Mouse (Mus musculus): Measurements from ENCODE around the gene Apoc3. TPM values are rescaled to one million over a fixed set of nuclear protein-coding genes. Genes with fewer than 3 reads are reported as not detected.

Apoc3 gene
- polyA plus RNA-seq (2017; shearing (Covaris generic)) = not detected

DNA sequence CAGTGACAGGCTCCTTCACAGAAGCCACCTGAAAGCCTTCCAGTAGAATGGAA is at the start of gene Apoc3:
Gene Apoc3, minus strand, starts transcription at position 41 of the 53 bp plus-strand sequence.

DNA sequence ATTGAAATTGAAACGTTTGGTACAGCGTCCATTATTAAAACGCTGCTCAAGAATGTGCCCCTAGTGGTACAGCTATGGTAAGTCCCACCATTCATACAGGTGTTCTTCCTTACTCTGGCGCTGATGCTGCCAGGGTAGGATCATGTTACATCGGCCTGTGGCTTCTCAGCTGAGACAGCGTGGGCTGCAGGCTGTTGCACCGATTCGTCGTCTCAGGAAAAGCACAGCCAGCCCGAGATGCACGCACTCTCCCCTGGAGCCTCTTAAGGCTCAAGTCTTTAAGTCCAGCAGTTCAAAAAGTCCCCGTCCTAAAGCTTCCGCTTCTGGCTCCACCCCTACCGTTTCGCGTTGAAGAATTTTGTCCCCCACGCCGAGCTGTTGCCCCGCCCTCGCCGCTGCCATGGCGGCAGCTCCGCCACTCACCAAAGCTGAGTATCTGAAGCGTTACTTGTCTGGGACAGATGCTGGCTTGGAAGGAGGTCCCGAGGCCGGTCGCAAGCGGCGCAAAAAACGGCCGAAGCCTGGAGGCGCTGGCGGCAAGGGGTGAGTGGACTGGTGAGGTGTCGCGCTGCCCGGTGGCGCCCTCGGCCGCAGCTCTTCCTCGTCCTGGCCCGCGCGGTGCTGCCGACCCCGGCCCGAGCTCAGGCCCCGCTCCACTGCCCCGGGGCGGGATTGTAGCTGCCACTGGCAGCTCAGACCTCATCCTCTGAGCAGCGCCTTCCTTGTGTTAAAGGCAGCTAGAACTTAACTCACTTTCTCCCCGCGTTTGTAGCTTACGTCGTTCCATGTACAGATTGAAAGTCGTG is 47.4 kb upstream of the Apoc3 start, which contains the start of gene Bud13:
Gene Bud13, plus strand, starts transcription at position 378 of the 806 bp plus-strand sequence.

DNA sequence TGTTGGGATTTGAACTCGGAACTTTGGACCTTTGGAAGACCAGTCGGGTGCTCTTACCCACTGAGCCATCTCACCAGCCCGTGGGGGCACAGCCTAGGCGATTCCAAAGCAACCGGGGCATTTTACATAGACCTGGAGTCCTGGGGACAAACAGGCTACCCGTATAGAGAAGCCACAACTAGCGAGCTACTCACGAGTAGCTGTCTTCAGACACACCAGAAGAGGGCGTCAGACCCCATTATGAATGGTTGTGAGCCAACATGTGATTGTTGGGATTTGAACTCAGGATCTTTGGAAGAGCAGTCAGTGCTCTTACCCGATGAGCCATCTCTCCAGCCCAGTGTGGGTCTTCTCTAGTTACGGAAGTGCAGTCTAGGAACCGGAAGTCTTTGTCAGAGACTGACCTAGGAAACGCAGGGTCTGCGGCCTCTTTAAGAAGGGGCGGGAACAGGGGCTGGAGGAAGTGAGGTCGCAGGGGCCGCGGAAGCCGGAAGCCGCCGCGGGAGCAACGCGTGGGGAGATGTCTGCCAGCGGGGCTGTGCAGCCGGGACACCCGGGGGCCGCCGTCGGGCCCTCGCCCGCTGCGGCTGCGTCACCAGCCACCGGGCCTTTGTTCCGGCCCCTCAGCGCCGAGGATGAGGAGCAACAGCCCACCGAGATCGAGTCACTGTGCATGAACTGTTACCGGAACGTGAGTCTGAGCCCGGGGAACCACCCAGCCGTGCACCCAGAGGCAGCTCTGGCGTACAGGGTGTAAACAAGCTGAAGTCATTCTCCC is 37.4 kb upstream of the Apoc3 start, which contains the start of gene Zpr1:
Gene Zpr1, plus strand, starts transcription at position 388 of the 778 bp plus-strand sequence.

GRCm38 (mm10) chr9:46268343-46268873 is 33.0 kb upstream of the Apoc3 start, which contains the start of gene Apoa5:
Apoa5 (plus strand) TSS chr9:46268633.

GRCm38 (mm10) chr9:46240526-46241153 is 5.2 kb upstream of the Apoc3 start, which contains the start of gene Apoa4:
Apoa4 (plus strand) TSS chr9:46240696.

GRCm38 (mm10) chr9:46228491-46228890 is 6.9 kb downstream of the Apoc3 start, which contains the start of gene Apoa1:
Apoa1 (plus strand) TSS chr9:46228580.

Other genes with a start within 250 kb of the Apoc3 start
- 10 to 100 TPM; 80.7 to 82.9 TPM for gene Pafah1b2, start 222.9 kb downstream of the Apoc3 start, polyA plus RNA-seq (2017; shearing (Covaris generic))
- gene Sik3, start 222.8 kb downstream of the Apoc3 start, polyA plus RNA-seq (2017; shearing (Covaris generic)) = 10 to 100 TPM; 20.8 to 34.2 TPM
- gene Apoa1, start 7.1 kb downstream of the Apoc3 start, polyA plus RNA-seq (2017; shearing (Covaris generic)) = 1 to 10 TPM in 1 of 2 experiments, not detected in 1; 1.5 TPM
- under 1 TPM in 1 of 2 experiments, not detected in 1; 0.13 TPM for gene Apoa4, start 5.1 kb upstream of the Apoc3 start, polyA plus RNA-seq (2017; shearing (Covaris generic))
- gene Apoa5, start 33.0 kb upstream of the Apoc3 start, polyA plus RNA-seq (2017; shearing (Covaris generic)) = not detected
- 100 to 1,000 TPM; 102 to 141 TPM for gene Zpr1, start 37.4 kb upstream of the Apoc3 start, polyA plus RNA-seq (2017; shearing (Covaris generic))
- 10 to 100 TPM; 21.1 to 39.4 TPM for gene Bud13, start 47.4 kb upstream of the Apoc3 start, polyA plus RNA-seq (2017; shearing (Covaris generic))
- gene 4931429L15Rik, start 84.3 kb upstream of the Apoc3 start, polyA plus RNA-seq (2017; shearing (Covaris generic)) = not detected